Mouse (Mus musculus) heart, postnatal 0 days (tissue): ENCODE data around the gene Ltc4s.

ENCODE experiments used
- CTCF ChIP-seq: IDR thresholded peaks from 2 replicates; pipeline ENCODE4 v1.5.1; 2016; ENCODE audit warnings: antibody characterized with exemption, control low read depth, low read depth
- EP300 ChIP-seq: IDR thresholded peaks from 2 replicates; pipeline ENCODE4 v1.6.1; 2016; ENCODE audit warnings: antibody characterized with exemption, low read depth

DNA sequence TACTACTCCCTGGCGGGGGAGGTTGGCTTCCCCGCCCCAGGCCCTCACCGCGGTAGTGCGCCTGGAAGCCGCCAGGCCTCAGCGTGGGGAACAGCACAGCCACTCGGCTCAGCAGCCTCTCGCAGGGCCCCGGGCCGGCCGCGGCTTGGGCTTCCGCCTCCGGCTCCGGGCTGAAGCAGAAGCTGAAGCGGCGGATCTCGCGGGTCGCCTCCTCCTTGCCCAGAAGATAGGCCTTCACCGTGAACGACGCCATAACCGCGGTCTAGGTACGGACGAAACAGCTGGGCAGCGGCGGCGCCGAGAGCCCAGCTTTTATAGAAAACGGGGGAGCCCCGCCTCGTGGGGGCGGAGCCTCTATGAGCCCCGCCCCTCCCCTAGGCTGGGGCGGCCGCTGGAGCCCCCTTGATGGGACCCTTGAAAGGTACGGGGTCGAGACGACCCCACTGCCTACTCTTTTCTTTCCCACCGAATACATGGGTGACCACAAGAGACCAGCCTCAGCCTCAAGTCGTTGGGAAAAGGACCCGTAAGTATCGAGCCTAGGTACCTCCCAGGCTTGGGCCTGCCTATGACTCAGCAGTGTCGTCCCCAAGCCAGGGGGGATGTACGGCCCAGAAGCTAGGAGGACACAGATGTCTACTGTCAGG is 27.8 kb downstream of the Ltc4s start, which contains the start of the genes Sqstm1 and Mgat4b:
- TF ChIP-seq CTCF (no peak), EP300 (peak; percentile 64; the same call in 1 of the 2 replicates)
